Mouse (Mus musculus): ENCODE data around the gene Samt2.
"Not testable (repeated sequence)": the region's sequence is repeated elsewhere in the genome, so short reads cannot be mapped to it uniquely, and the experiment has no call there.

Samt2 gene

DNA sequence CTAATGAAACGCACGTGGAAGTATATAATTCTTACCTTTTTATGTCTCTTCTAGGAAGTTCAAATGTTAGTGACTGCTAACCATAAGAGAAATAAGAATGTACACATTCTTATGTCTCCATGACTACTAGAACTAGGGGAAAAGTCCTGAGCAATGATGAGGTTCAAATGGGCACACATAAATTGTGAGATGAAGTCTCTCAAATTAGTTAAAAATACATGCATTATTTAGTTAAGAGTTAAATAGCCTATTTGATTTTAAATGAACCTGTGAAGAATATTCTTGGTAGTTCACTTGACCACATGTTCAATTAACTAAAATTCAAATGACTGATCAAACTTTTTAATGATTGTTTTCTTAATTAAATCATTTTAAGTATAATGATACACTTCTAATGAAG lies at the start of gene Samt2:
Gene Samt2, minus strand, starts transcription at position 101 of the 400 bp plus-strand sequence.
- not testable (repeated sequence) for DNase-seq (ENCODE audit: low spot score in 2 of 2)

Data from right cerebral cortex, postnatal 36 days (tissue).